ENCODE assay signal across 8 mouse cellular contexts in genomic region chr5:52783251-52783620, GRCm38 (mm10). TPM values are rescaled to one million over a fixed set of nuclear protein-coding genes. Genes with fewer than 3 reads are reported as not detected.
A peak's percentile ranks its signal among the peaks of the same experiment; 100 is the strongest.
DNase-seq lines count a peak whose midpoint lies in the region; ATAC-seq and TF ChIP-seq lines count a peak whose summit lies in the region.

No protein-coding gene starts in this region.

- no peaks in the 10 kb centered on the region for H3K9me3 ChIP-seq in heart, postnatal 0 days (replicated peaks; ENCODE audit: control insufficient read depth, low read length)
- no peaks in the 10 kb centered on the region for H3K9me3 ChIP-seq in hindbrain, embryonic 13.5 days
- H3K9me3 ChIP-seq in midbrain, embryonic 11.5 days (ENCODE audit: control insufficient read depth, low read length) = no peaks in the 10 kb centered on the region

- peak; percentile 7 for DNase-seq in heart, postnatal 0 days (ENCODE audit: low spot score)
- DNase-seq in heart, adult 8-10 months (ENCODE audit: low spot score) = no peak
- no peak for DNase-seq in midbrain, embryonic 11.5 days (ENCODE audit: low spot score, missing footprints)
- no peak for DNase-seq in Muller cell, postnatal 12 days (ENCODE audit: inconsistent ontology term)
- no peak for DNase-seq in frontal cortex, postnatal 25 days (ENCODE audit: low spot score in 2 of 2)
- no peak for DNase-seq in urinary bladder, adult 2 months (ENCODE audit: low spot score)

- H3K9ac ChIP-seq in heart, postnatal 0 days (replicated peaks; ENCODE audit: low read depth, low read length) = peak overlapping the region; percentile 81
- peak overlapping the region; percentile 84 for H3K9ac ChIP-seq in hindbrain, embryonic 13.5 days
- peak overlapping the region; percentile 82 for H3K9ac ChIP-seq in midbrain, embryonic 11.5 days (ENCODE audit: low read length)

- TF ChIP-seq CTCF in heart, postnatal 0 days (IDR thresholded peaks at IDR 0.05; ENCODE audit: low read depth) = no peak

- H3K4me1 ChIP-seq in heart, postnatal 0 days (ENCODE audit: control insufficient read depth, insufficient read depth) = peaks cover 6% of the 10 kb centered on the region; the same call in 1 of the 2 replicates
- 0 out of 2 replicates have a peak, but pooled peaks cover 2% of the 10 kb centered on the region for H3K4me1 ChIP-seq in hindbrain, embryonic 13.5 days (replicated peaks)
- H3K4me1 ChIP-seq in midbrain, embryonic 11.5 days (ENCODE audit: control insufficient read depth, insufficient read depth, low read length) = no peaks in the 10 kb centered on the region

- H3K36me3 ChIP-seq in heart, postnatal 0 days (replicated peaks; ENCODE audit: control insufficient read depth, insufficient read depth, low read length) = peaks cover 26% of the 10 kb centered on the region; the same call in 1 of the 2 replicates
- H3K36me3 ChIP-seq in hindbrain, embryonic 13.5 days = peaks cover 4% of the 10 kb centered on the region; the same call in 1 of the 2 replicates
- H3K36me3 ChIP-seq in midbrain, embryonic 11.5 days (ENCODE audit: control insufficient read depth, insufficient read depth, low read length) = no peaks in the 10 kb centered on the region

- no peak for TF ChIP-seq EP300 in heart, postnatal 0 days (IDR thresholded peaks at IDR 0.05; ENCODE audit: low read depth)

- H3K4me3 ChIP-seq in heart, postnatal 0 days (ENCODE audit: low read depth, low read length) = peak overlapping the region; percentile 98
- H3K4me3 ChIP-seq in hindbrain, embryonic 13.5 days = peak overlapping the region; percentile 72
- peak overlapping the region; percentile 79 for H3K4me3 ChIP-seq in midbrain, embryonic 11.5 days (ENCODE audit: low read depth, low read length)

- peak; percentile 50 for ATAC-seq in heart, postnatal 0 days (ENCODE audit: insufficient read depth, low read depth)
- ATAC-seq in activated CD4-positive, CD25-positive, alpha-beta regulatory T cell, adult 4 months = peak; percentile 16
- ATAC-seq in hindbrain, embryonic 13.5 days (ENCODE audit: low FRiP score) = peak; percentile 86
- no peak for ATAC-seq in midbrain, embryonic 11.5 days (ENCODE audit: low FRiP score)

- H3K4me2 ChIP-seq in heart, postnatal 0 days (ENCODE audit: low read depth, low read length) = peak overlapping the region; percentile 69
- peak overlapping the region; percentile 64 for H3K4me2 ChIP-seq in hindbrain, embryonic 13.5 days
- peak overlapping the region; percentile 67 for H3K4me2 ChIP-seq in midbrain, embryonic 11.5 days

- H3K27ac ChIP-seq in heart, postnatal 0 days (ENCODE audit: low read depth) = peak overlapping the region; percentile 89
- peak overlapping the region; percentile 94 for H3K27ac ChIP-seq in hindbrain, embryonic 13.5 days
- H3K27ac ChIP-seq in midbrain, embryonic 11.5 days (ENCODE audit: low read depth, low read length) = peak overlapping the region; percentile 75; the same call in 1 of the 2 replicates

- H3K27me3 ChIP-seq in heart, postnatal 0 days (ENCODE audit: control insufficient read depth, insufficient read depth, low read length) = no peaks in the 10 kb centered on the region
- no peaks in the 10 kb centered on the region for H3K27me3 ChIP-seq in hindbrain, embryonic 13.5 days
- no peaks in the 10 kb centered on the region for H3K27me3 ChIP-seq in midbrain, embryonic 11.5 days (ENCODE audit: control insufficient read depth, insufficient read depth, low read length)

- WGBS in heart, postnatal 0 days = 1% methylated on average over 9 of the region's 9 CpGs
- WGBS in hindbrain, embryonic 13.5 days = under 1% methylated on average over 9 of the region's 9 CpGs
- under 1% methylated on average over 9 of the region's 9 CpGs for WGBS in midbrain, embryonic 11.5 days

RNA-seq across cellular contexts. Expression of gene Zcchc4, which starts 8.0 kb away (rescaled TPM):
- 7.4 and 8.9 TPM in 2 replicates for total RNA-seq in heart, postnatal 0 days (2014; rRNA removed; ENCODE audit: low replicate concordance)
- polyA plus RNA-seq in heart, postnatal 0 days (2015; fragmentation: Nextera tagmentation; extraction: Ambion mirVana) = 7.0 and 7.8 TPM in 2 replicates
- total RNA-seq in heart, adult 8-10 months (2022) = 1 to 10 TPM; 6.0 to 7.5 (median 7.1) TPM
- 10 to 100 TPM; 10.2 to 12.4 TPM for polyA plus RNA-seq in activated CD4-positive, CD25-positive, alpha-beta regulatory T cell, adult 4 months (2017; shearing (Covaris generic))
- polyA plus RNA-seq in hindbrain, embryonic 13.5 days (2015; fragmentation: Nextera tagmentation; extraction: Ambion mirVana) = 13.0 and 15.9 TPM in 2 replicates
- 15.4 and 19.6 TPM in 2 replicates for polyA plus RNA-seq in midbrain, embryonic 11.5 days (2014; fragmentation: Nextera tagmentation; extraction: Ambion mirVana)
- polyA plus RNA-seq in urinary bladder, adult 2 months (2012; rRNA removed) = 11.9 and 12.9 TPM in 2 replicates

RNA-seq across cellular contexts. Expression of gene Pi4k2b, which starts 41.9 kb away (rescaled TPM):
- total RNA-seq in heart, postnatal 0 days (2014; rRNA removed; ENCODE audit: low replicate concordance) = 1.7 and 16.3 TPM in 2 replicates
- polyA plus RNA-seq in heart, postnatal 0 days (2015; fragmentation: Nextera tagmentation; extraction: Ambion mirVana) = 3.0 and 3.6 TPM in 2 replicates
- 1 to 10 TPM; 1.5 to 2.2 (median 1.6) TPM for total RNA-seq in heart, adult 8-10 months (2022)
- 1 to 10 TPM; 1.3 to 1.5 TPM for polyA plus RNA-seq in activated CD4-positive, CD25-positive, alpha-beta regulatory T cell, adult 4 months (2017; shearing (Covaris generic))
- 6.5 and 7.2 TPM in 2 replicates for polyA plus RNA-seq in hindbrain, embryonic 13.5 days (2015; fragmentation: Nextera tagmentation; extraction: Ambion mirVana)
- 20.1 and 21.4 TPM in 2 replicates for polyA plus RNA-seq in midbrain, embryonic 11.5 days (2014; fragmentation: Nextera tagmentation; extraction: Ambion mirVana)
- 10.2 and 12.2 TPM in 2 replicates for polyA plus RNA-seq in urinary bladder, adult 2 months (2012; rRNA removed)

RNA-seq across cellular contexts. Expression of gene Anapc4, which starts 50.6 kb away (rescaled TPM):
- 26.9 and 33.7 TPM in 2 replicates for total RNA-seq in heart, postnatal 0 days (2014; rRNA removed; ENCODE audit: low replicate concordance)
- polyA plus RNA-seq in heart, postnatal 0 days (2015; fragmentation: Nextera tagmentation; extraction: Ambion mirVana) = 48.7 and 52.5 TPM in 2 replicates
- total RNA-seq in heart, adult 8-10 months (2022) = 10 to 100 TPM; 28.5 to 40.0 (median 34.4) TPM
- 10 to 100 TPM; 68.8 to 78.4 TPM for polyA plus RNA-seq in activated CD4-positive, CD25-positive, alpha-beta regulatory T cell, adult 4 months (2017; shearing (Covaris generic))
- 116 and 126 TPM in 2 replicates for polyA plus RNA-seq in hindbrain, embryonic 13.5 days (2015; fragmentation: Nextera tagmentation; extraction: Ambion mirVana)
- 133 and 141 TPM in 2 replicates for polyA plus RNA-seq in midbrain, embryonic 11.5 days (2014; fragmentation: Nextera tagmentation; extraction: Ambion mirVana)
- polyA plus RNA-seq in urinary bladder, adult 2 months (2012; rRNA removed) = 74.7 and 76.4 TPM in 2 replicates
